Mouse (Mus musculus): ENCODE results near the gene Crim1.

DNA sequence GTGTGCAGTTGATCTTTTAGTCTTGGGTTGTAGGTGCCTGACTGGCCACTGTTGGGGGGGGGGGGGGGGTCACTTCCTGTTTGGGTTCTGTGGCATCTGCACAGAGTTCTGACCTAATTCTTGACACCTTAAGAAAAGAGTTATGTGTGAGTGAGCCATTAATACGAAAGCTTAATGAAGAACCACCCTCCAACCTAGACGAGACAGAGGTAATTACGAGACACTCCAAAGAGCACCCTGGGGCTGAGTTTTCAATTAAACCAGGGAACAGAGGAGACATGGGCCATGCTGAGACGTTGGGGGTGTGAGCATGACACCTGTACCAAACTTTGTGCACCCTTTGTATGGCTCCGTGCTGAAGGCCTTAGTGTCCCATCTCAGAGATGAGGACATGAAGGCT, 117.3 kb downstream of the Crim1 start:
- TF ChIP-seq CTCF (IDR thresholded peaks at IDR 0.05; ENCODE audit: low read depth, low read length) (no peak), POLR2A (IDR thresholded peaks at IDR 0.05; ENCODE audit: insufficient read depth, low read length) (no peak)
